Mouse (Mus musculus) neural tube, embryonic 13.5 days (tissue): ENCODE results near the gene Slc35d2. TPM values are rescaled to one million over a fixed set of nuclear protein-coding genes. Genes with fewer than 3 reads are reported as not detected.

Experiments
- ATAC-seq: fragments of 200-750 bp; cut with Nextera tagmentation; 2 replicates; pipeline ENCODE4 v1.8.0; 2017; ENCODE audit warnings: low read depth, mild to moderate bottlenecking, moderate TSS enrichment, moderate library complexity
- H3K27ac ChIP-seq: fragments of 300-500 bp; sonication (generic); replicated peaks from 2 replicates; pipeline ENCODE4 v1.5.1; 2015; ENCODE audit warnings: moderate library complexity, mild to moderate bottlenecking, inconsistent platforms
- H3K27me3 ChIP-seq: fragments of 300-500 bp; sonication (generic); 2 replicates; pipeline ENCODE4 v1.6.1; 2015; ENCODE audit warnings: mild to moderate bottlenecking, inconsistent platforms
- H3K36me3 ChIP-seq: fragments of 300-500 bp; sonication (generic); 2 replicates; pipeline ENCODE4 v1.6.1; 2015; ENCODE audit warnings: mild to moderate bottlenecking, inconsistent platforms
- H3K4me1 ChIP-seq: fragments of 300-500 bp; sonication (generic); replicated peaks from 2 replicates; pipeline ENCODE4 v1.6.1; 2015; ENCODE audit warnings: inconsistent platforms
- H3K4me2 ChIP-seq: fragments of 300-500 bp; sonication (generic); 2 replicates; pipeline ENCODE4 v1.6.1; 2015; ENCODE audit warnings: inconsistent platforms, mild to moderate bottlenecking, moderate library complexity
- H3K4me3 ChIP-seq: fragments of 300-500 bp; sonication (generic); 2 replicates; pipeline ENCODE4 v1.5.1; 2015; ENCODE audit warnings: mild to moderate bottlenecking, inconsistent platforms
- H3K9ac ChIP-seq: fragments of 300-500 bp; sonication (generic); 2 replicates; pipeline ENCODE4 v1.6.1; 2015; ENCODE audit warnings: moderate library complexity, mild to moderate bottlenecking, inconsistent platforms
- H3K9me3 ChIP-seq: fragments of 300-500 bp; sonication (generic); 2 replicates; pipeline ENCODE4 v1.6.1; 2016; ENCODE audit warnings: inconsistent platforms
- WGBS: fragments of 180-500 bp; shearing (Covaris S2); methylation state at CpG from one replicate; pipeline ENCODE4 v1.1.7; 2015; 5-methylcytosine and 5-hydroxymethylcytosine counted together
- polyA plus RNA-seq: library from polyadenylated mRNA; unstranded; fragments of >200 nt; fragmentation: Nextera tagmentation; extraction: Ambion mirVana; gene quantifications from 2 replicates; pipeline ENCODE4 v1.2.1, GENCODE M21; 2015

Gene Slc35d2
- polyA plus RNA-seq, 1 experiment from 2014 or later = 2.6 TPM

DNA sequence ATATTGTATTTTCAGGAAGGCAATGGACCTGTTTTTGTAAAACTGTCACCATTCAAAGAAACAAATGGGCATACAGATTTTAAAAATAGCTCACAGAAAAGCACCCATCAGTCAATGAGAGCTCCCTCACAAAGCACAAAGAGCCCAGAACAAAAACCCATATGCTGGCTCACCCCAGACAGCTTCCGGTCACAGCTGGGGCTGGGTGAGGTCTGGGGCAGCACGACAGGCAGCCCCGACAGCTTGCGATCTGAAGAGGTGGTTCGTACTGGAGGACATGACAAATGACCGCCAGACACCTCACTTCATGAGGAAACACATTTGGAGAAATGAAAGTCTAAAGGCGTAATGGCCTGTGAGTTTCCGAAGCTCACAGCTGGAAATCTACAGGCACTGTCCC, 21.6 kb downstream of the Slc35d2 start:
- ATAC-seq = peak; percentile 83
- WGBS = 5% methylated on average over 8 of the region's 8 CpGs
- Histone ChIP-seq H3K36me3 (no peaks in the 10 kb centered on the region), H3K4me3 (no peak overlapping the region), H3K27ac (peak overlapping the region; percentile 54), H3K27me3 (no peaks in the 10 kb centered on the region), H3K9ac (peak overlapping the region; percentile 49; the same call in 1 of the 2 replicates), H3K4me1 (peaks cover 23% of the 10 kb centered on the region), H3K4me2 (peak overlapping the region; percentile 40), H3K9me3 (no peaks in the 10 kb centered on the region)

DNA sequence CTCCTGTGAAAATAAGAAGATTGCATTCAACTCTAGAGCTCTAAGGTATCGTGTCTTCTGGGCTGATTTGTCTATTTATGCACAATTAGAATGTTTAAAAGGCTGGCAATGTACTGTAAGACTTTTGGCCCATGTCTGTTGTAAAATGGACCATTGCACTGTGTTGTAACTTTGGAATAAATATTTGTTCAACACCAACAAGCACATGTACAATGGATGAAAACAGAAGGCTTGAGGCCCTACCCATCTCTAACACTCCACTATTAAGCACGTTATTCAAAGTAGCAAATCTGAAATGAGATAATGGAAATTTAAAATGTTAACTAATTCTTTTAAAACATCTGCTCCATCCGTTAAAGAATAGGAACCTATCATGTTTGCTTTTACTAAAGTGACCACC, 22.1 kb downstream of the Slc35d2 start:
- no peak overlapping the region for H3K9ac ChIP-seq
- no peaks in the 10 kb centered on the region for H3K9me3 ChIP-seq
- H3K4me1 ChIP-seq = peaks cover 23% of the 10 kb centered on the region
- H3K27ac ChIP-seq = peak overlapping the region; percentile 54; the same call in 1 of the 2 replicates
- H3K4me3 ChIP-seq = no peak overlapping the region
- no peak overlapping the region for H3K4me2 ChIP-seq
- no peaks in the 10 kb centered on the region for H3K27me3 ChIP-seq
- no peak for ATAC-seq
- H3K36me3 ChIP-seq = no peaks in the 10 kb centered on the region
- 28% methylated on average over 3 of the region's 3 CpGs for WGBS

DNA sequence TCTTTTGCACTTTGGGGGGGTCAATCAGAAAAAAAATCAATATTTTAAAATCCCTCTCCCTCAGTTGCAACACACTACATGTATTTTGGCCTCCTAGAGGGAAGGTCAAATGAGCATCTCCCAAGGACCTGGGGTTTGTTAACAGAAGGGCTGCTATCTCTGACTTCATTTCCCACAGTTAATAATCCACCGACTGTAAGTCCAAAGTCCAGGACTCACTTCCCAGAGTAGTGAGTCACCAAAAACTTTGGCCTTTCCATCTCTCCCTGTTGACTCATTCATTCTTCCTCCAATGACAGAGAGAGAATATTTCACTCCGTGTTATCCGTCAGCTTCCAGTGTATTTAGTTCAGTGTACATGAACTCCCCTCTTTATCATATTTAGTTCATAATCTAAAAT, 23.5 kb downstream of the Slc35d2 start:
- H3K9me3 ChIP-seq = no peaks in the 10 kb centered on the region
- H3K36me3 ChIP-seq = no peaks in the 10 kb centered on the region
- H3K27ac ChIP-seq = no peak overlapping the region
- no peak overlapping the region for H3K9ac ChIP-seq
- no peak overlapping the region for H3K4me2 ChIP-seq
- no peaks in the 10 kb centered on the region for H3K27me3 ChIP-seq
- peaks cover 23% of the 10 kb centered on the region for H3K4me1 ChIP-seq
- WGBS = 86% methylated on average over 3 of the region's 3 CpGs
- ATAC-seq = no peak
- H3K4me3 ChIP-seq = no peak overlapping the region

DNA sequence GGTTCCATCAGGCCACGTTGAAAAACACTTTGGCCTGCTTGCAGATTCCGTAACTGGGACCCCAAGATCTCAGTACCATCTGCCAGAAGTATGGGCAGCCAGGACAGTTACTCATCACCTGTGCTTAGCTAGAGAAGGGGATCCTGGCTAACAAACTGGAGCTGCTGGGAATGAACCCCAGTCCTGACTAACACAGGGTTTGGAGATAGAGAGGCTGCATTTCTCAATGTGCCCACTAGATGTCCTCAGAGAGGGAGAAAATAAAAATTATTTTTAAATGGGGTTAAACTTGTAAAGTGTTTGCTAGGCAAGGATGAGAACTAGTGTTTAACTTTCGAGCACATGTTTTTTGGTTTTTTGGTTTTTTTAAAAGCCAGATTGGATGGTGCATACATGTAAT, 29.0 kb downstream of the Slc35d2 start:
- Histone ChIP-seq H3K4me1 (no peaks in the 10 kb centered on the region), H3K9me3 (no peaks in the 10 kb centered on the region), H3K4me3 (no peak overlapping the region), H3K27me3 (no peaks in the 10 kb centered on the region), H3K27ac (no peak overlapping the region), H3K36me3 (no peaks in the 10 kb centered on the region), H3K9ac (no peak overlapping the region), H3K4me2 (no peak overlapping the region)
- peak; percentile 38; the same call in 1 of the 2 replicates for ATAC-seq
- WGBS = 66% methylated on average over 3 of the region's 3 CpGs

DNA sequence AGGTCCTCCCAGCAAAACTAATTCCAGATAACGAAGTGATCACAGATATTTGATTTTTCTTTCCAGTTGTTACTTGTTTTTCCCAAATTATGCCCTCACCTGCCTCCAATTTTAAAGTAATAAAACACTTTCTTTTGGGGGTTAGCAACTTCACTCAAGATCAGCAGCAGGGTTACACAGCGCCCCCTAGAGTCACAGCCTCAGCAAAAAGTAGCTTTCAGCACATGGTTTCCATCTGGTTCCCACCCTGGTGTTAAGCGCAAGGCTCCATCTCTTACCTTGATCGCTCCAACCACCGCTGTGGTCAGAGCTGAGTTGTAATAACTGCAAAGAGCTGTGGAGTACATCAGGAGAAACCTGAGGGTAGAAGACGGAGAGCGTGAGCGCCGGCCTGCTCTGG, 30.2 kb downstream of the Slc35d2 start:
- Histone ChIP-seq H3K27me3 (no peaks in the 10 kb centered on the region), H3K9me3 (no peaks in the 10 kb centered on the region), H3K27ac (no peak overlapping the region), H3K4me3 (no peak overlapping the region), H3K9ac (no peak overlapping the region), H3K36me3 (no peaks in the 10 kb centered on the region), H3K4me1 (no peaks in the 10 kb centered on the region), H3K4me2 (no peak overlapping the region)
- no peak for ATAC-seq
- 74% methylated on average over 9 of the region's 9 CpGs for WGBS

DNA sequence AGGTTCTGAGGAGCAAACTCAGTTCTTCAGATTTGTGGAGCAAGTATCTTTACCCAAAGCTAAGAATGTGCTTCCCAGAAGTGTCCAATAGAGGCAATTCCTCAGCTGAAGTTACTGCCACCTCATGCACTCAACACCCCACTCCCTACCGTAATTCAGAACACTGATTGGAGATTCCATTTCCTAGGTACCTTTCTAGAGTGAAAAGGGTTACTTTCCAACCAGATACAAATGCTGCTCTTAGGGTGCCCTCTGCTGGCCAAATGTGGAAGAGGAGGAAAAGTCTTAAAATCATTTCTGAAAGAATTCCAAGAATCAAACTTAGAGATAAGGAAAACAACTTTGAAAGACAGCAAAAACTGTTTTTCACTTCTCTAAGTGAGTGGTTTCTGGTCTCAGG, 35.8 kb downstream of the Slc35d2 start:
- WGBS = 5% methylated on average over 1 of the region's 1 CpGs
- Histone ChIP-seq H3K4me3 (no peak overlapping the region), H3K4me1 (no peaks in the 10 kb centered on the region), H3K4me2 (no peak overlapping the region), H3K27me3 (0 out of 2 replicates have a peak, but pooled peaks cover 4% of the 10 kb centered on the region), H3K36me3 (no peaks in the 10 kb centered on the region), H3K27ac (no peak overlapping the region), H3K9me3 (no peaks in the 10 kb centered on the region), H3K9ac (no peak overlapping the region)
- no peak for ATAC-seq

DNA sequence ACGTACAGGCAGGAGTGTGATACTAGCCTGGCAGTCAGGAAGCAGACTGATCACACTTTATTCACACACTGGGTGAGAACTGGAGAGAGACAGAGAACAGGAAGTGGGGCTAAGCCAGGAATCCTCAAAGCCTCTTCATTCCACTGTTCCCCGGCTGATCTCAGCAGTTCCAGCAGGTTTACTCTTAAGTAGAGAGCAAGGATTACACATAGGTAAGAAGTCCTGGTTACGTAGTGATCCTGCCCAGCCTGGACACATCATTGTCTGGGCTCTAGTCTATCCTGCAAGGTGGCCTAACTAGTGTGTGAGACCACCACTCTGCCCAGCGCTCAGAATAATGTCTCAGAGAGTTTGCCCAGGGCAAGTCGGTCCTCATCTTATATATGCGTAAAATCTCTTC, 36.4 kb downstream of the Slc35d2 start:
- Histone ChIP-seq H3K27me3 (0 out of 2 replicates have a peak, but pooled peaks cover 4% of the 10 kb centered on the region), H3K4me3 (no peak overlapping the region), H3K9ac (no peak overlapping the region), H3K36me3 (no peaks in the 10 kb centered on the region), H3K4me2 (no peak overlapping the region), H3K27ac (no peak overlapping the region), H3K9me3 (no peaks in the 10 kb centered on the region), H3K4me1 (no peaks in the 10 kb centered on the region)
- 0 out of 2 replicates have a peak, but pooled peaks have one; percentile 47 for ATAC-seq
- 80% methylated on average over 6 of the region's 6 CpGs for WGBS

DNA sequence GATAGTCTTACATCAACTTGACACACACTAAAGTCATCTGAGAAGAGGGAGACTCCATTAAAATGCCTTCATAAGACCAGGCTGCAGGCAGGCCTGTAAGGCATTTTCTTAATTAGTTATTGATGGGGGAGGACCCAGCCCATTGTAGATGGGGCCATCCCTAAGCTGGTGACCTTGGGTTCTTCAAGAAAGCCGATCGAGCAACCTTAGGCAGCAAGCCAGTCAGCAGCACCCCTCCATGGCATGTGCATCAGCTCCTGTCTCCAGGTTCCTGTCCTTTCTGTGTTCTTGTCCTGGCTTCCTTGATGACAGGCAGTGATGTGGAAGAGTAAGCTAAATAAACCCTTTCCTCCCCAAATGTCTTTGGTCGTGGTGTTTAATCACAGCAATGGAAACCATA, 37.0 kb downstream of the Slc35d2 start:
- ATAC-seq = no peak
- Histone ChIP-seq H3K4me1 (no peaks in the 10 kb centered on the region), H3K27ac (no peak overlapping the region), H3K4me2 (no peak overlapping the region), H3K27me3 (0 out of 2 replicates have a peak, but pooled peaks cover 4% of the 10 kb centered on the region), H3K9me3 (no peaks in the 10 kb centered on the region), H3K9ac (no peak overlapping the region), H3K36me3 (no peaks in the 10 kb centered on the region), H3K4me3 (no peak overlapping the region)
- WGBS = 68% methylated on average over 3 of the region's 3 CpGs

DNA sequence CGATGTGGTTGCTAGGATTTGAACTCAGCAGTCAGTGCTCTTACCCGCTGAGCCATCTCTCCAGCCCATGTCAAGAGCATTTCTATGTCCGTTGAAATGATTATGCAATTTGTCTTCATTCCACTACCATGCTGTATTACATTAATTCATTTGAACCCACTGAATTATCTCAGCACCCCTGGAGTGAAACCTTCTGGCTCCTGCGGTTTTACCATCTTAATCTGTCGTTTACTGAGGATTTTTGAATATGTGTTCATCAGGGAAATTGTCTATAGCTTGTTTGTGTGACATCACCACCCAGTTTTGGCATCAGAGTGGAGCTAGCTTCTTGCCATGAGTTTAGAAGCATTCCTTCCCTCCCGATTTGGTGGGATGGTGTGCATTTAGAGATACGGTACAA, 38.2 kb downstream of the Slc35d2 start:
- ATAC-seq = no peak
- H3K4me3 ChIP-seq = no peak overlapping the region
- H3K27me3 ChIP-seq = 0 out of 2 replicates have a peak, but pooled peaks cover 4% of the 10 kb centered on the region
- no peaks in the 10 kb centered on the region for H3K4me1 ChIP-seq
- no peak overlapping the region for H3K9ac ChIP-seq
- no peak overlapping the region for H3K27ac ChIP-seq
- no peak overlapping the region for H3K4me2 ChIP-seq
- no peaks in the 10 kb centered on the region for H3K9me3 ChIP-seq
- 60% methylated on average over 7 of the region's 7 CpGs for WGBS
- no peaks in the 10 kb centered on the region for H3K36me3 ChIP-seq

DNA sequence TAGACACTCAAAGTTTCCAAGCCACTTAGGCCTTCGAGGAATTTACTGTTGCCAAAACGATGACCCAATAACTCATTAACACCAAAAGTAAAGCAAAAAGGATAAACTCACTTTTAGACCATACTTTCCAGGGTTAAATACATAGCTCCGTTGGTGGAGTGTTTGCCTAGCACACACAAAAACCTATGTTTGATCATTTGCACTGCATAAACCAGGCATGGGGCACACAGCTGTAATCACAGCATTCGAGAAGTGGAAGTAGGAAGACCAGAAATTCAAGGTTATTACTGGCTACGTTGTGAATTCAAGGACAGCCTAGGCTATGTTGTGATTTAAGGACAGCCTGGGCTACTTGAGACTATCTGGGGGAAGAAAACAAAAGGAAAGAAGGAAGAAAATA, 38.9 kb downstream of the Slc35d2 start:
- Histone ChIP-seq H3K9ac (no peak overlapping the region), H3K4me3 (no peak overlapping the region), H3K27ac (no peak overlapping the region), H3K4me2 (no peak overlapping the region), H3K9me3 (no peaks in the 10 kb centered on the region), H3K27me3 (0 out of 2 replicates have a peak, but pooled peaks cover 4% of the 10 kb centered on the region), H3K36me3 (no peaks in the 10 kb centered on the region), H3K4me1 (no peaks in the 10 kb centered on the region)
- 80% methylated on average over 5 of the region's 5 CpGs for WGBS
- ATAC-seq = no peak

DNA sequence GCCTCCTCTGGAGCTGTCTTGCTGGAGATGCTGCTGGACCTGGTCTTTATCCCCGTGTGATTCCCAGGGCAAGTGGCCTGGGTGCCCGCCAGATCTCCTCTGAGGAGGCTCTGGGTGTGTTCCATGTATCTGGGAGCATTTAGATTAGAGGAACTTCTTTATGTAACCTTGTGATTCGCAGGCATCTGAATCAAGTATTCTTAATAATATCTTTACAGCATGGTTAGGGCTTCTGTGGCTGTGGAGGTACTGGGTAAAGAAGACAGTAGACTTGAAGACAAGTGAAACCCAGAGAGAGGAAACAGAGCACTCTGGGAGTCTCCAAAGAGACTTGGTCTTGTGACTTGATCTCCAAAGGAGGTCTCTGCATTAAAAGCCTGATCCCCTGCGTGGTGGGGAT, 40.0 kb downstream of the Slc35d2 start, which contains the start of gene Hsd17b3:
Gene Hsd17b3, minus strand, starts transcription at position 101 of the 400 bp plus-strand sequence.
- no peak within 1 kb of the TSS for H3K4me2 ChIP-seq
- H3K36me3 ChIP-seq = no peaks in the 10 kb centered on the region
- H3K27ac ChIP-seq = no peak within 1 kb of the TSS
- no peak within 1 kb of the TSS for H3K4me3 ChIP-seq
- ATAC-seq = no peak
- no peak within 1 kb of the TSS for H3K9ac ChIP-seq
- 80% methylated on average over 4 of the region's 4 CpGs for WGBS
- H3K4me1 ChIP-seq = no peaks in the 10 kb centered on the region
- no peaks in the 10 kb centered on the region for H3K9me3 ChIP-seq
- H3K27me3 ChIP-seq = 0 out of 2 replicates have a peak, but pooled peaks cover 4% of the 10 kb centered on the region

DNA sequence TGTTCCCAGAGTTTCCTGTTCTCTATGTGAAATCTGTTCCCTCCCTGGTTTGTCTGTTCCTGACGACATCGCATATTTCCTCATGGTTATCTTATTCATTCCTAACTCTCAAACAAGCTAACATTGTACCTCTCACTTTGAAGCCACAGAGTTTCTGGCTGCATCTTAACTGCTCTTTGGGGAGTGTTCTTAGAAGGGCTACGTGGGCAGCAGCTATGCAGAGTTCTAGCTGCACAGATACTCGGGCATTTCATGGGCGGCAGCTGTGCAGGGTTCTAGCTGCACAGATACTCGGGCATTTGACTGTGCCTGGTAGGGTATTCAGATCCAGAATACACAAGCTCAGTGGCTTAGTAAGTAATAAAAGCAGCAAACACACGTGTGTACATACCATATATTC, 41.1 kb downstream of the Slc35d2 start:
- 79% methylated on average over 7 of the region's 7 CpGs for WGBS
- no peak for ATAC-seq

DNA sequence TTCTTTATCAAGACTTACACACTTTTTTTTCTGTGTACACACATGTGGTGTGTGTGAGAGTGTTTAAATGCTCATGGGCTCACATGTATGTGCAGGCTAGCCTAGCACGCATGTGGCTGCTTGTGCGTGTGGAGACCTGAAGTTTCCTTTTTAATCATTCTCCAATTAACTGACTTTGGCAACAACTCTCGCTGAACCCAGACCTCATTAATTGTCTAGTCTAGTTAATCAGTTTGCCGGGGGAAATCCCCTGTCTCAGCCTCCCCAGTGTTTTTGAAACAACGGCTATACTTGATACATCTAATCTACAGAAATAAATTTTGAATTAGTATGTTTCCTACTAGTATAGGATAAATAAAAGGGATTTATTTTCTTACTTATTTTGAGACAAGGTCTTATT, 43.1 kb downstream of the Slc35d2 start:
- no peaks in the 10 kb centered on the region for H3K36me3 ChIP-seq
- H3K27me3 ChIP-seq = no peaks in the 10 kb centered on the region
- 89% methylated on average over 5 of the region's 5 CpGs for WGBS
- H3K4me3 ChIP-seq = no peak overlapping the region
- H3K27ac ChIP-seq = no peak overlapping the region
- H3K4me2 ChIP-seq = no peak overlapping the region
- H3K4me1 ChIP-seq = peaks cover 11% of the 10 kb centered on the region
- H3K9me3 ChIP-seq = no peaks in the 10 kb centered on the region
- no peak for ATAC-seq
- H3K9ac ChIP-seq = no peak overlapping the region

More for the DNA sequence above, 41.1 kb downstream of the Slc35d2 start:
- Histone ChIP-seq H3K27ac (no peak overlapping the region), H3K9ac (no peak overlapping the region), H3K4me2 (no peak overlapping the region), H3K4me3 (no peak overlapping the region), H3K4me1 (no peaks in the 10 kb centered on the region), H3K9me3 (no peaks in the 10 kb centered on the region), H3K36me3 (no peaks in the 10 kb centered on the region), H3K27me3 (0 out of 2 replicates have a peak, but pooled peaks cover 4% of the 10 kb centered on the region)
